Mouse (Mus musculus): ENCODE measurements around the gene Fam196a.

DNA sequence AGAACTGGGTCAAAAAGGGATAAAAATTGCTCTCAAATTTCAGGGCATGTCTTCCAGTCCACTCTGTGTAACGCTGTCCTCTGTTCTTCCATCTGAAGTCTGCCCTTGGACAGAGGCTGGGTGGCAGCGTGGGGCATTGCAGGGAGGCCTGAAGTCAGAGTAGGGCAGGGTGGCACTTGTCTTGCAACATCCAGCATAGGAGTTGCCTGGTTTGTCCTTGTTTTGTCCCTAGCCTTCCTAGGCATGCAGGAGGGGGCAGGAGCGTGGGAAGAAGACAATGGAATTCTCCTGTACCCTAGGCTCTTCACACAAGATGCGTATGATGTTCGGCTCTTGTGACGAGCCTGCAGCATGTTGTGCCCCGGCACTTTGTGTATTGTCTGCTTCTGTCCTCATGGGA, 5.5 kb upstream of the Fam196a start:
- TF ChIP-seq CTCF (IDR thresholded peaks at IDR 0.05; ENCODE audit: control insufficient read depth, insufficient read depth, insufficient replicate concordance, low read depth, low read length) = no peak
- TF ChIP-seq POLR2A (IDR thresholded peaks at IDR 0.05; ENCODE audit: control insufficient read depth, low read depth, low read length) = no peak
